Mouse (Mus musculus) adrenal gland, postnatal 36 days (tissue): ENCODE data around the gene Spred2. TPM values are rescaled to one million over a fixed set of nuclear protein-coding genes. Genes with fewer than 3 reads are reported as not detected.

Experiments
- DNase-seq, 2 experiments: peaks; one replicate each; pipeline ENCODE4 v3.0.0; 2021; ENCODE audit warnings: mixed read lengths in 1 of 2
- total RNA-seq, 2 experiments: library from RNA; stranded (reverse); gene quantifications; 2 replicates each; pipeline ENCODE4 v1.2.3; 2021

Spred2 gene
- total RNA-seq, 2 experiments from 2014 or later = 32.0 to 38.0 TPM

GRCm38 (mm10) chr11:19953919-19954318, 29.7 kb downstream of the Spred2 start:
- peak in 1 of 2 experiments; percentile 38 for DNase-seq

GRCm38 (mm10) chr11:19955069-19955468, 30.9 kb downstream of the Spred2 start:
- DNase-seq = no peak

GRCm38 (mm10) chr11:19955701-19956100, 31.5 kb downstream of the Spred2 start:
- DNase-seq = no peak

- no peak for DNase-seq
Measured at GRCm38 (mm10) chr11:19959006-19959405, 34.8 kb downstream of the Spred2 start.

- DNase-seq = no peak
Measured at GRCm38 (mm10) chr11:19959897-19960296, 35.7 kb downstream of the Spred2 start.

GRCm38 (mm10) chr11:19960541-19960940, 36.4 kb downstream of the Spred2 start:
- DNase-seq = no peak

GRCm38 (mm10) chr11:19961088-19961487, 36.9 kb downstream of the Spred2 start:
- DNase-seq = peak in 1 of 2 experiments; percentile 55

- peak in 1 of 2 experiments; percentile 65 for DNase-seq
Measured at GRCm38 (mm10) chr11:19961766-19962365, 37.7 kb downstream of the Spred2 start.

- no peak for DNase-seq
Measured at GRCm38 (mm10) chr11:19962796-19963195, 38.6 kb downstream of the Spred2 start.

GRCm38 (mm10) chr11:19963717-19964141, 39.6 kb downstream of the Spred2 start:
- DNase-seq = peak; percentile 55 to 70

- DNase-seq = no peak
Measured at GRCm38 (mm10) chr11:19964333-19964732, 40.2 kb downstream of the Spred2 start.

- no peak for DNase-seq
Measured at GRCm38 (mm10) chr11:19965037-19965611, 40.9 kb downstream of the Spred2 start.

GRCm38 (mm10) chr11:19965664-19966063, 41.5 kb downstream of the Spred2 start:
- DNase-seq = no peak

GRCm38 (mm10) chr11:19966294-19966693, 42.1 kb downstream of the Spred2 start:
- no peak for DNase-seq

- DNase-seq = peak; percentile 33 to 43
Measured at GRCm38 (mm10) chr11:19969584-19969983, 45.4 kb downstream of the Spred2 start.

- DNase-seq = no peak
Measured at GRCm38 (mm10) chr11:19971954-19972750, 48.0 kb downstream of the Spred2 start.

- no peak for DNase-seq
Measured at GRCm38 (mm10) chr11:19973032-19973790, 49.0 kb downstream of the Spred2 start.

GRCm38 (mm10) chr11:19976032-19976431, 51.9 kb downstream of the Spred2 start:
- DNase-seq = no peak

GRCm38 (mm10) chr11:19977687-19978086, 53.5 kb downstream of the Spred2 start:
- DNase-seq = no peak

GRCm38 (mm10) chr11:19979338-19979737, 55.2 kb downstream of the Spred2 start:
- peak; percentile 68 to 74 for DNase-seq

GRCm38 (mm10) chr11:19982113-19982512, 57.9 kb downstream of the Spred2 start:
- no peak for DNase-seq

- DNase-seq = no peak
Measured at GRCm38 (mm10) chr11:19982779-19983178, 58.6 kb downstream of the Spred2 start.
